Mouse (Mus musculus): ENCODE data around the gene Eif4g3. TPM values are rescaled to one million over a fixed set of nuclear protein-coding genes. Genes with fewer than 3 reads are reported as not detected.

The Eif4g3 gene
- 67.4 and 98.4 TPM in 2 replicates for polyA plus RNA-seq (2012; rRNA removed)

DNA sequence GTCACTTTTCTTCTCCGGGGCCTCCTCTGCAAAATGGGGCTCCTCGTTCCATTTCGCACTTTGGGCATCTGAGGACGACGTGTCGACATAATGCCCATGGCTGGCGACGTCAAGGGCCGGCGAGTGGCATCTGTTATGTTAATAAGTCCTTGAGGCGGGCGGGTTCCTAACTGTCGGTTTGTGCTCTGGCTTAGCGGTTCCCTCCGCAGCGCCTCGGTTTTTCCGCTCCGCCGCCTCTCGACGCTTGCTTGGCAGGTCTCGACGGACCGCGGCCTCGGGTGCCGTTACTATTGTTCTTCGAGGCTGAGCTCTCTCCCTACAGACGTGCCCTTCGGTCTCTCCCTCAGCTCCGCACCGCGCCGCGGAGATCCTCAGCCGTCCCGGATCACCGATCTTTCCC lies at the start of gene Eif4g3:
Gene Eif4g3 (plus strand): TSS at position 133 of the 400 bp plus-strand sequence.

DNA sequence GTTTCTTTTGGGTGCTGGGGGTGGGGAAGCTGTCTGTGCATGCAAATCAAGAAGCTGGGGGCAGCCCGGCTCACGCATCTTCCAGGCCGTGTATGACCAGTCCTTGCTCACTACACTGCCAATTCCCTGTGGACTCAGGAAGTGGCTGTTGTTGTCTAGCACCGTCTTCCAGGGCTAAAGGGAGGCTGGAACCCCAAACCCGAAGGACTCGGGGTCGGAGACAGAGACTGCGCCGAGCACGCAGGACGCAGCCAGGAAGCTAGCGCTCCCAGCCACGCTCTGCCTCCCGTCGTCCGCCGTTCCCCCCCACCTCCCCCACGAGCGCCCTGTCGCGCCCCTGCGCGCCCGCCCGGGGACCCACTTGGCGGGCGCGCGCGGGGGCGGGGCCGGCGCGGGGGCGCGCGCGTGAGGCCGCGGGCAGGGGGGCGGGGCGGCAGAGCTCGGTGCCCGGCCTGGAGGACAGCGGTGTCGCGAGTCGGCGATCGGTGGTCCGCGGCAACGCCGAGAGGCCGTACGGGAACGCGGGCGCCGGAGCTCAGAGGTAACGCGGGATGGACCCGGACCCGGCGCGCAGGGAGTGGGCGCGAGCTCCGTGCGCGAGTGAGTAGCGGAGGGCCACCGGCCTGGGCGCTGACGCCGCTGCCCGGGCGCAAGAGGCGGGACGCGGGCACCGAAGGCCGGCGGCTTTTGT lies 223.5 kb downstream of the Eif4g3 start, which contains the start of gene Hp1bp3:
Gene Hp1bp3 (plus strand): TSS at position 97 of the 691 bp plus-strand sequence.

DNA sequence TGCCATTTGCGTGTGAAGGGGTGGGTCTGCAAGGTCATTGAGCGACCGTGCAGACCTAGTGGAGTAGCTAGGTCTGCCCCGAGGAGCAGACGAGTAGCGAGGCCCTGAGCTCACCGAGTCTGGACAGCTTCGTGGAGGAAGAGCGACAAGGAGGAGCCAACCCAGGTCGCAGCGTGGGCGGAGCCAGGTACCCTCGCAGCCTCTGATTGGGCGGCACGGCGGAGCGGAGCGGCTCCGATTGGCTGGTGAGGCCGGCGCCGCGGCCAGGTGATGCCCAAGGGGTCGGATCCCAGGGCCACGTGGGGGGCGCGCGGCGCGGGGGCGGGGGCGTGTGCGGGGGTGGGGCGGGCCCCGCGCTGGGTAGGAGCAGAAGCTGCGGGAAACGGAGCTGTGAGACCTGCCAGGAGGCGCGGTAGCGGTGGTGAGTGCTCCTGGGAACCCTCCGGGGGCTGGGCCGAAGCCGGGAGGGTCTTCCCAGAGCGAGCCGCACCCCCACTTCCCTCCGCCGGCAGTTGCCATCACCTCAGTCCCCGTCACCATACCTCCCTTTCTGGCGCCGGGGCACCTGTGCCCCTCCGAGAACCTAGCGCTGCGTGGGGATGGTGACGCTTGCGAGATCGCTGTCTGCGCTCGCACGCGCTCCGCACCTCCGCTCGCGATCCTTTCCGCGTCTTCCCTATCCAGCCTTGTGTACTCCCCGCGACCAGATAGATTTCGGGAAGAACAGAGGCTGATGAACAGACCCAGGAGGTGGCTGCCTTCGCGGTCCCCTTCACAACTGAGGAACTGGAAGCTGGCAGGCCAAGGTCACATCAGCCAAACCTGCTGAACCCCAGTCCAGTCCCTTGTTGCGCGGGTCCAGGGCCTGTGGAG lies 257.5 kb downstream of the Eif4g3 start, which contains the start of the genes Sh2d5 and Kif17:
Gene Sh2d5 (plus strand): TSS at position 316 of the 873 bp plus-strand sequence.
Gene Kif17 (plus strand): TSS at position 348 of the 873 bp plus-strand sequence.

Other genes starting within 250 kb of the Eif4g3 start
- 41.2 and 54.6 TPM in 2 replicates for gene Alpl, start 196.6 kb upstream of the Eif4g3 start, polyA plus RNA-seq (2012; rRNA removed)
- gene Ece1, start 130.8 kb upstream of the Eif4g3 start, polyA plus RNA-seq (2012; rRNA removed), result 72.2 and 72.5 TPM in 2 replicates
- 47.9 and 53.7 TPM in 2 replicates for gene Hp1bp3, start 223.3 kb downstream of the Eif4g3 start, polyA plus RNA-seq (2012; rRNA removed)

All from ovary, adult 2 months (tissue).